Mouse (Mus musculus) embryonic facial prominence, embryonic 12.5 days (tissue): ENCODE measurements around the gene Snhg11. TPM values are rescaled to one million over a fixed set of nuclear protein-coding genes. Genes with fewer than 3 reads are reported as not detected.
A peak's percentile ranks its signal among the peaks of the same experiment; 100 is the strongest.

ENCODE experiments used
- ATAC-seq: fragments of 200-750 bp; cut with Nextera tagmentation; 2 replicates; pipeline ENCODE4 v1.8.0; 2017; ENCODE audit not compliant: insufficient number of reproducible peaks, insufficient read depth, low FRiP score, low TSS enrichment
- H3K27ac ChIP-seq: fragments of 300-500 bp; sonication (generic); 2 replicates; pipeline ENCODE4 v1.5.1; 2016; ENCODE audit warnings: mild to moderate bottlenecking
- H3K27me3 ChIP-seq: fragments of 300-500 bp; sonication (generic); 2 replicates; pipeline ENCODE4 v1.6.1; 2016; ENCODE audit warnings: mild to moderate bottlenecking, moderate library complexity
- H3K36me3 ChIP-seq: fragments of 300-500 bp; sonication (generic); 2 replicates; pipeline ENCODE4 v1.6.1; 2016; ENCODE audit warnings: mild to moderate bottlenecking
- H3K4me1 ChIP-seq: fragments of 300-500 bp; sonication (generic); 2 replicates; pipeline ENCODE4 v1.6.1; 2016
- H3K4me2 ChIP-seq: fragments of 300-500 bp; sonication (generic); replicated peaks from 2 replicates; pipeline ENCODE4 v1.6.1; 2016; ENCODE audit warnings: mild to moderate bottlenecking, moderate library complexity
- H3K4me3 ChIP-seq: fragments of 300-500 bp; sonication (generic); 2 replicates; pipeline ENCODE4 v1.5.1; 2016; ENCODE audit warnings: mild to moderate bottlenecking
- H3K9ac ChIP-seq: fragments of 300-500 bp; sonication (generic); 2 replicates; pipeline ENCODE4 v1.6.1; 2016; ENCODE audit warnings: mild to moderate bottlenecking, moderate library complexity
- H3K9me3 ChIP-seq: fragments of 300-500 bp; sonication (generic); 2 replicates; pipeline ENCODE4 v1.6.1; 2016; ENCODE audit warnings: mild to moderate bottlenecking, moderate library complexity
- WGBS: fragments of 180-500 bp; shearing (Covaris S2); methylation state at CpG from one replicate; pipeline ENCODE4 v1.1.7; 2016; 5-methylcytosine and 5-hydroxymethylcytosine counted together
- polyA plus RNA-seq: library from polyadenylated mRNA; unstranded; fragments of >200 nt; fragmentation: Nextera tagmentation; extraction: Ambion mirVana; gene quantifications from 2 replicates; pipeline ENCODE4 v1.2.1, GENCODE M21; 2016

Snhg11 gene
- polyA plus RNA-seq, result 18.7 and 25.2 TPM in 2 replicates

GRCm38 (mm10) chr2:158375443-158376122 lies at the start of gene Snhg11:
Snhg11 (plus strand) TSS chr2:158375638.
- H3K9me3 ChIP-seq, result no peaks in the 10 kb centered on the region
- H3K4me1 ChIP-seq, result no peaks in the 10 kb centered on the region
- peak within 1 kb of the TSS; percentile 41 for H3K4me3 ChIP-seq
- H3K27ac ChIP-seq, result no peak within 1 kb of the TSS
- peak; percentile 41; the same call in 1 of the 2 replicates for ATAC-seq
- peaks cover 28% of the 10 kb centered on the region for H3K27me3 ChIP-seq
- peak within 1 kb of the TSS; percentile 48 for H3K9ac ChIP-seq
- H3K4me2 ChIP-seq, result peak within 1 kb of the TSS; percentile 66
- 2% methylated on average over 36 of the region's 36 CpGs for WGBS
- H3K36me3 ChIP-seq, result no peaks in the 10 kb centered on the region

GRCm38 (mm10) chr2:158334356-158334755 lies 41.1 kb upstream of the Snhg11 start:
- 90% methylated on average over 13 of the region's 13 CpGs for WGBS
- ATAC-seq, result no peak
- H3K4me3 ChIP-seq, result no peak overlapping the region
- no peaks in the 10 kb centered on the region for H3K4me1 ChIP-seq
- H3K4me2 ChIP-seq, result no peak overlapping the region
- no peaks in the 10 kb centered on the region for H3K9me3 ChIP-seq
- H3K36me3 ChIP-seq, result no peaks in the 10 kb centered on the region
- no peak overlapping the region for H3K27ac ChIP-seq
- H3K9ac ChIP-seq, result no peak overlapping the region
- H3K27me3 ChIP-seq, result no peaks in the 10 kb centered on the region

- Histone ChIP-seq H3K36me3 (no peaks in the 10 kb centered on the region), H3K27ac (no peak overlapping the region), H3K27me3 (no peaks in the 10 kb centered on the region)
These were observed 37.7 kb upstream of the Snhg11 start for GRCm38 (mm10) chr2:158337698-158338097.

GRCm38 (mm10) chr2:158339948-158340564 lies 35.4 kb upstream of the Snhg11 start:
- ATAC-seq, result no peak
- no peak overlapping the region for H3K27ac ChIP-seq
- H3K4me2 ChIP-seq, result no peak overlapping the region
- no peaks in the 10 kb centered on the region for H3K27me3 ChIP-seq
- H3K9me3 ChIP-seq, result no peaks in the 10 kb centered on the region
- WGBS, result 36% methylated on average over 11 of the region's 11 CpGs
- no peaks in the 10 kb centered on the region for H3K4me1 ChIP-seq
- H3K4me3 ChIP-seq, result no peak overlapping the region
- H3K36me3 ChIP-seq, result no peaks in the 10 kb centered on the region
- H3K9ac ChIP-seq, result no peak overlapping the region

More at GRCm38 (mm10) chr2:158337698-158338097, 37.7 kb upstream of the Snhg11 start:
- no peak overlapping the region for H3K4me2 ChIP-seq
- H3K4me3 ChIP-seq, result no peak overlapping the region
- no peaks in the 10 kb centered on the region for H3K9me3 ChIP-seq
- no peak for ATAC-seq
- 62% methylated on average over 10 of the region's 10 CpGs for WGBS
- H3K9ac ChIP-seq, result no peak overlapping the region
- H3K4me1 ChIP-seq, result no peaks in the 10 kb centered on the region

GRCm38 (mm10) chr2:158341324-158341723 lies 34.1 kb upstream of the Snhg11 start:
- H3K27ac ChIP-seq, result no peak overlapping the region
- ATAC-seq, result no peak
- no peak overlapping the region for H3K9ac ChIP-seq
- no peaks in the 10 kb centered on the region for H3K9me3 ChIP-seq
- H3K4me3 ChIP-seq, result no peak overlapping the region
- H3K4me2 ChIP-seq, result no peak overlapping the region
- H3K36me3 ChIP-seq, result no peaks in the 10 kb centered on the region
- H3K4me1 ChIP-seq, result no peaks in the 10 kb centered on the region
- no peaks in the 10 kb centered on the region for H3K27me3 ChIP-seq
- WGBS, result 74% methylated on average over 2 of the region's 2 CpGs

GRCm38 (mm10) chr2:158343495-158343894 lies 31.9 kb upstream of the Snhg11 start:
- Histone ChIP-seq H3K4me2 (no peak overlapping the region), H3K4me3 (no peak overlapping the region), H3K9me3 (no peaks in the 10 kb centered on the region), H3K27ac (no peak overlapping the region), H3K27me3 (no peaks in the 10 kb centered on the region), H3K4me1 (no peaks in the 10 kb centered on the region), H3K9ac (no peak overlapping the region), H3K36me3 (no peaks in the 10 kb centered on the region)
- peak; percentile 29; the same call in 1 of the 2 replicates for ATAC-seq
- 73% methylated on average over 5 of the region's 5 CpGs for WGBS

- no peak overlapping the region for H3K27ac ChIP-seq
- H3K9me3 ChIP-seq, result no peaks in the 10 kb centered on the region
- no peaks in the 10 kb centered on the region for H3K27me3 ChIP-seq
- H3K4me1 ChIP-seq, result no peaks in the 10 kb centered on the region
- 76% methylated on average over 6 of the region's 6 CpGs for WGBS
- no peak for ATAC-seq
- H3K4me2 ChIP-seq, result no peak overlapping the region
- H3K9ac ChIP-seq, result no peak overlapping the region
- no peak overlapping the region for H3K4me3 ChIP-seq
- no peaks in the 10 kb centered on the region for H3K36me3 ChIP-seq
These were observed 29.0 kb upstream of the Snhg11 start for GRCm38 (mm10) chr2:158346467-158346866.

GRCm38 (mm10) chr2:158347868-158348267 lies 27.6 kb upstream of the Snhg11 start:
- no peak overlapping the region for H3K4me2 ChIP-seq
- no peaks in the 10 kb centered on the region for H3K27me3 ChIP-seq
- no peaks in the 10 kb centered on the region for H3K4me1 ChIP-seq
- no peak overlapping the region for H3K4me3 ChIP-seq
- ATAC-seq, result no peak
- peaks cover 8% of the 10 kb centered on the region for H3K36me3 ChIP-seq
- no peak overlapping the region for H3K27ac ChIP-seq
- 3% methylated on average over 6 of the region's 6 CpGs for WGBS
- no peak overlapping the region for H3K9ac ChIP-seq
- no peaks in the 10 kb centered on the region for H3K9me3 ChIP-seq

GRCm38 (mm10) chr2:158352801-158353520 lies 22.5 kb upstream of the Snhg11 start:
- Histone ChIP-seq H3K27me3 (no peaks in the 10 kb centered on the region), H3K4me1 (no peaks in the 10 kb centered on the region), H3K9me3 (no peaks in the 10 kb centered on the region), H3K27ac (no peak overlapping the region), H3K4me2 (no peak overlapping the region), H3K36me3 (peaks cover 43% of the 10 kb centered on the region), H3K4me3 (no peak overlapping the region), H3K9ac (no peak overlapping the region)
- WGBS, result 78% methylated on average over 3 of the region's 3 CpGs
- ATAC-seq, result no peak

- Histone ChIP-seq H3K4me2 (no peak overlapping the region), H3K4me1 (peaks cover 10% of the 10 kb centered on the region; the same call in 1 of the 2 replicates), H3K4me3 (no peak overlapping the region), H3K9me3 (no peaks in the 10 kb centered on the region), H3K9ac (no peak overlapping the region), H3K27ac (no peak overlapping the region), H3K36me3 (peaks cover 59% of the 10 kb centered on the region), H3K27me3 (no peaks in the 10 kb centered on the region)
- 85% methylated on average over 7 of the region's 7 CpGs for WGBS
- no peak for ATAC-seq
These were observed 20.9 kb upstream of the Snhg11 start for GRCm38 (mm10) chr2:158354348-158355114.

- Histone ChIP-seq H3K4me2 (no peak overlapping the region), H3K27ac (no peak overlapping the region), H3K4me3 (no peak overlapping the region), H3K36me3 (peaks cover 66% of the 10 kb centered on the region), H3K27me3 (no peaks in the 10 kb centered on the region), H3K4me1 (peaks cover 17% of the 10 kb centered on the region), H3K9ac (no peak overlapping the region), H3K9me3 (no peaks in the 10 kb centered on the region)
- 84% methylated on average over 2 of the region's 2 CpGs for whole genome bisulfite sequencing
- no peak for ATAC-seq
These were observed 20.2 kb upstream of the Snhg11 start for GRCm38 (mm10) chr2:158355238-158355637.
